Mouse (Mus musculus) lung, adult 2 months (tissue): ENCODE measurements around the gene Prkar2a.

Experiments used
- CTCF ChIP-seq: fragments of 200-500 bp; IDR thresholded peaks from 2 replicates; pipeline ENCODE4 v1.5.1; 2011; ENCODE audit warnings: mild to moderate bottlenecking, low read length, control low read depth; ENCODE audit not compliant: insufficient read depth
- POLR2A ChIP-seq: fragments of 200-500 bp; IDR thresholded peaks from 2 replicates; pipeline ENCODE4 v1.6.1; 2011; ENCODE audit warnings: low read depth, mild to moderate bottlenecking, control low read depth, low read length, borderline replicate concordance; ENCODE audit errors: extremely low read depth

DNA sequence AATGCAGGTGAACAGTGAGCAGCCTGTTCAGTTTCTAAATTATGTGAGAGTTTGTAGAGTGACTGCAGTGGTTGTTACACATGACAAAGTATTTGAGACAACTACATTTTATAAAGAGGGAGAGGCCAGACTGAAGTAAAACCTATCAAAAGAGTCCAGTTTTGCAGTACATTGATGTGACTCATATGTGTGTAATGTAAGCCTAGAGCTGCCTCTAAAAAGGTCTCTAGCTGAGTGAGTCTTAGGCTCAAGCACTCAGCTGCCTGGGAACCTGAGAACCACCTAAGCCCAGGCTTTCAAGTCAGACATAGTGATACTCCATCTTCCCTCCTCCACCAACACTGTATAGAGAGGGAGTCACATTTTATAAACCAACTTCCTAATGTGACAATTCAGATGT is 45.5 kb downstream of the Prkar2a start:
- TF ChIP-seq CTCF, result no peak
- TF ChIP-seq POLR2A, result no peak
